Mouse (Mus musculus): ENCODE data around the gene Hif3a.

DNA sequence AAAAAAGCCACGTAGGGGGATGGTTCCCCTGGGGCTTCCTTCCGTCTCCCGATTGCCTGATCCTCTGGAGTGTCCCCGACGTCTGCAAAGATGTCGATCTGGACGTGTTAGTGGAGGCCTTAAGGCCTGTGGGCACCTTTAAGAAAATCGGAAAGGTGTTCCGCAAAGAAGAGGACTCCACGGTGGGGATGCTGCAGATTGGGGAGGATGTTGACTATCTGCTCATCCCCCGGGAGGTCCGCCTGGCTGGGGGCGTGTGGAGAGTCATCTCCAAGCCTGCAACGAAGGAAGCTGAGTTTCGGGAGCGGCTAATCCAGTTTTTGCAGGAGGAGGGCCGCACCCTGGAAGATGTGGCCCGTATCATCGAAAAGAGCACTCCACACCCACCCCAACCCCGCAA is 67.8 kb downstream of the Hif3a start:
- TF ChIP-seq TCF12 (IDR thresholded peaks at IDR 0.05; ENCODE audit: insufficient read depth, poor library complexity, severe bottlenecking) (no peak), MAX (IDR thresholded peaks at IDR 0.05; ENCODE audit: low read depth) (no peak), USF1 (IDR thresholded peaks at IDR 0.05; ENCODE audit: low read depth) (no peak)
